ENCODE assay signal across 8 mouse cellular contexts in genomic region chrX:100776985-100777654, GRCm38 (mm10). TPM values are rescaled to one million over a fixed set of nuclear protein-coding genes. Genes with fewer than 3 reads are reported as not detected.
DNase-seq lines count a peak whose midpoint lies in the region; ATAC-seq and TF ChIP-seq lines count a peak whose summit lies in the region.

No protein-coding gene starts in this region.

- WGBS in midbrain, embryonic 10.5 days, result 18% methylated on average over 35 of the region's 49 CpGs

- peak; percentile 75 for DNase-seq in ES-E14 (ENCODE audit: low read depth, low spot score)
- peak; percentile 66 to 75 for DNase-seq in heart, postnatal 14 days
- DNase-seq in kidney, postnatal 4 days, result peak; percentile 79 to 89
- DNase-seq in midbrain, embryonic 10.5 days (ENCODE audit: low spot score), result peak; percentile 80
- peak; percentile 15 for DNase-seq in spleen, adult 12 weeks (ENCODE audit: low spot score)
- DNase-seq in frontal cortex, postnatal 14 days (ENCODE audit: low spot score in 2 of 2), result no peak

- no peaks in the 10 kb centered on the region; a peak in 2 of 4 replicates for H3K4me1 ChIP-seq in ES-E14 (ENCODE audit: control insufficient read depth in 2 of 2, insufficient read depth in 2 of 2, low read length in 2 of 2, poor library complexity in 1 of 2)
- no peaks in the 10 kb centered on the region; the same call in 1 of the 2 replicates for H3K4me1 ChIP-seq in brown adipose tissue, adult 24 weeks (ENCODE audit: control insufficient read depth, insufficient read depth, insufficient read length, low read length)
- peaks cover 32% of the 10 kb centered on the region for H3K4me1 ChIP-seq in midbrain, embryonic 10.5 days

- peak overlapping the region; percentile 44; the same call in 1 of the 2 replicates for H3K27ac ChIP-seq in ES-E14 (ENCODE audit: insufficient read depth, low read depth, low read length, poor library complexity, severe bottlenecking)
- no peak overlapping the region for H3K27ac ChIP-seq in brown adipose tissue, adult 24 weeks (replicated peaks; ENCODE audit: low read depth, low read length)
- peak overlapping the region; percentile 96 for H3K27ac ChIP-seq in midbrain, embryonic 10.5 days (replicated peaks)

- H3K9ac ChIP-seq in ES-E14 (ENCODE audit: insufficient read depth, low read depth, low read length, poor library complexity, severe bottlenecking), result peak overlapping the region; percentile 78

- in situ Hi-C loops in ES-E14 (cut with MboI; ENCODE audit: low sequenced_read_pairs in 2 of 2, unreplicated experiment in 2 of 2), result no loop called here

- H3K9me3 ChIP-seq in ES-E14 (ENCODE audit: control insufficient read depth, insufficient read depth, low read depth, low read length), result no peaks in the 10 kb centered on the region
- no peaks in the 10 kb centered on the region for H3K9me3 ChIP-seq in midbrain, embryonic 10.5 days (replicated peaks)

- no peaks in the 10 kb centered on the region for H3K36me3 ChIP-seq in ES-E14 (ENCODE audit: control insufficient read depth, insufficient read depth, low read length, poor library complexity, severe bottlenecking)
- H3K36me3 ChIP-seq in midbrain, embryonic 10.5 days, result no peaks in the 10 kb centered on the region

- peaks cover 34% of the 10 kb centered on the region for H3K27me3 ChIP-seq in midbrain, embryonic 10.5 days (ENCODE audit: low read depth, poor library complexity, severe bottlenecking)

- peak overlapping the region; percentile 79 to 80 for H3K4me3 ChIP-seq in ES-E14 (ENCODE audit: insufficient read depth in 1 of 2, low read depth in 1 of 2, low read length in 2 of 2, poor library complexity in 1 of 2, severe bottlenecking in 1 of 2)
- H3K4me3 ChIP-seq in brown adipose tissue, adult 24 weeks (ENCODE audit: insufficient read depth, low read depth, low read length), result peak overlapping the region; percentile 63
- H3K4me3 ChIP-seq in midbrain, embryonic 10.5 days, result peak overlapping the region; percentile 70

- intact Hi-C loops in heart, postnatal 14 days (cut with DNase I), result loop anchor here (10.0 kb wide), 2 partner anchors 168 to 348 kb away; no protein-coding TSS in a partner anchor

- ATAC-seq in erythroid progenitor cell, adult 5-6 weeks (replicated peaks; ENCODE audit: low FRiP score, poor library complexity, severe bottlenecking), result peak; percentile 84

TF ChIP-seq in ES-E14, 5 proteins besides CTCF, POLR2A, EP300 and RAD21:
- TF ChIP-seq ZC3H11A (IDR thresholded peaks at IDR 0.05; ENCODE audit: borderline replicate concordance, low read depth, low read length), result no peak
- no peak for TF ChIP-seq MAFK (IDR thresholded peaks at IDR 0.05; ENCODE audit: insufficient read depth, low read depth, low read length)
- TF ChIP-seq ZNF384 (IDR thresholded peaks at IDR 0.05; ENCODE audit: low read depth, low read length), result no peak
- no peak for TF ChIP-seq HCFC1 (IDR thresholded peaks at IDR 0.05; ENCODE audit: borderline replicate concordance, insufficient read depth, low read length)
- TF ChIP-seq CHD2 (IDR thresholded peaks at IDR 0.05; ENCODE audit: low read depth, low read length), result no peak

RNA-seq across cellular contexts. Expression of gene Dlg3, which starts 9.6 kb away (rescaled TPM):
- total RNA-seq in ES-E14 (2012; rRNA removed), result 13.1 and 15.3 TPM in 2 replicates
- polyA plus RNA-seq in brown adipose tissue, adult 24 weeks (2012; ENCODE audit: insufficient read depth, insufficient read length, missing spikeins), result 4.6 and 8.3 TPM in 2 replicates
- 0.72 TPM in 1 of 2 replicates, not detected in the other for total RNA-seq in erythroid progenitor cell, adult 5-6 weeks (2015; ENCODE audit: low replicate concordance)
- total RNA-seq in erythroid progenitor cell, adult 5-6 weeks (2017; ENCODE audit: low replicate concordance), result 0.45 and 0.77 TPM in 2 replicates
- total RNA-seq in heart, postnatal 14 days (2021), result 1 to 10 TPM; 3.1 to 4.8 TPM
- 13.8 and 14.9 TPM in 2 replicates for polyA plus RNA-seq in midbrain, embryonic 10.5 days (2016; fragmentation: Nextera tagmentation; extraction: Ambion mirVana)

RNA-seq across cellular contexts. Expression of gene Gdpd2, which starts 47.4 kb away (rescaled TPM):
- 0.22 and 0.32 TPM in 2 replicates for total RNA-seq in ES-E14 (2012; rRNA removed)
- polyA plus RNA-seq in brown adipose tissue, adult 24 weeks (2012; ENCODE audit: insufficient read depth, insufficient read length, missing spikeins), result not detected in 2 replicates
- total RNA-seq in erythroid progenitor cell, adult 5-6 weeks (2015; ENCODE audit: low replicate concordance), result 1.3 and 9.7 TPM in 2 replicates
- total RNA-seq in erythroid progenitor cell, adult 5-6 weeks (2017; ENCODE audit: low replicate concordance), result 6.9 and 18.0 TPM in 2 replicates
- total RNA-seq in heart, postnatal 14 days (2021), result under 1 TPM; 0.46 to 0.81 TPM
- polyA plus RNA-seq in midbrain, embryonic 10.5 days (2016; fragmentation: Nextera tagmentation; extraction: Ambion mirVana), result 10.8 and 14.8 TPM in 2 replicates

Comparison
In these comparisons a context has a peak if more than half of its experiments do, and no peak if none do; other contexts are left out.
1. DNase-seq: peak in ES-E14 (single experiment), heart, postnatal 14 days (2 of 2), kidney, postnatal 4 days (2 of 2), midbrain, embryonic 10.5 days (single experiment) and spleen, adult 12 weeks (single experiment); none in frontal cortex, postnatal 14 days (0 of 2).
2. Peak in every context shown above with its lines, with median percentiles within 50 percentile points of each other: H3K4me3 ChIP-seq.